Mouse (Mus musculus) small intestine, adult 2 months (tissue): Measurements from ENCODE around the gene 1700003E16Rik. TPM values are rescaled to one million over a fixed set of nuclear protein-coding genes. Genes with fewer than 3 reads are reported as not detected.
"Not testable (repeated sequence)": the region's sequence is repeated elsewhere in the genome, so short reads cannot be mapped to it uniquely, and the experiment has no call there.

Experiments used
- H3K27ac ChIP-seq: fragments of 200-500 bp; 2 replicates; pipeline ENCODE4 v1.5.1; 2012; ENCODE audit warnings: low read depth, low read length, control low read depth, inconsistent platforms; ENCODE audit not compliant: insufficient read depth
- H3K27me3 ChIP-seq: fragments of 200-500 bp; 2 replicates; pipeline ENCODE4 v1.6.1; 2012; ENCODE audit warnings: mild to moderate bottlenecking, moderate library complexity, low read length, inconsistent platforms; ENCODE audit not compliant: control insufficient read depth, insufficient read depth
- H3K36me3 ChIP-seq: fragments of 200-500 bp; 2 replicates; pipeline ENCODE4 v1.6.1; 2012; ENCODE audit warnings: mild to moderate bottlenecking, low read length, control low read depth, inconsistent platforms; ENCODE audit not compliant: control insufficient read depth, insufficient read depth
- H3K4me1 ChIP-seq: fragments of 200-500 bp; 2 replicates; pipeline ENCODE4 v1.6.1; 2012; ENCODE audit warnings: low read length, inconsistent platforms, mixed read lengths; ENCODE audit not compliant: control insufficient read depth, insufficient read depth, insufficient read length
- H3K4me3 ChIP-seq: fragments of 200-500 bp; 2 replicates; pipeline ENCODE4 v1.5.1; 2012; ENCODE audit warnings: low read depth, mild to moderate bottlenecking, control low read depth, inconsistent platforms, low read length, moderate library complexity
- CTCF ChIP-seq: fragments of 200-500 bp; IDR thresholded peaks from 2 replicates; pipeline ENCODE4 v1.5.1; 2012; ENCODE audit warnings: low read depth, mild to moderate bottlenecking, control low read depth, inconsistent platforms, low read length, moderate library complexity, mixed read lengths; ENCODE audit not compliant: insufficient replicate concordance, insufficient read length; ENCODE audit errors: extremely low read depth
- POLR2A ChIP-seq: fragments of 200-500 bp; IDR thresholded peaks from 2 replicates; pipeline ENCODE4 v1.6.1; 2012; ENCODE audit warnings: low read depth, mild to moderate bottlenecking, control low read depth, inconsistent platforms, low read length, moderate library complexity
- WGBS: fragments of 180-500 bp; shearing (Covaris S2); methylation state at CpG from one replicate; pipeline ENCODE4 v1.1.7; 2018; 5-methylcytosine and 5-hydroxymethylcytosine counted together
- polyA plus RNA-seq: library from polyadenylated mRNA; depleted of rRNA; stranded (reverse); fragments of >200 nt; gene quantifications from 2 replicates; pipeline ENCODE4 v1.2.3, GENCODE M21; 2012

1700003E16Rik gene
- polyA plus RNA-seq, 1 experiment, result 0.09 TPM

GRCm38 (mm10) chr6:83145805-83146204 lies 10.4 kb upstream of the 1700003E16Rik start:
- Histone ChIP-seq H3K4me3 (no peak overlapping the region), H3K4me1 (0 out of 2 replicates have a peak, but pooled peaks cover 3% of the 10 kb centered on the region), H3K27ac (no peak overlapping the region), H3K36me3 (peaks cover 22% of the 10 kb centered on the region; the same call in 1 of the 2 replicates), H3K27me3 (no peaks in the 10 kb centered on the region)
- TF ChIP-seq POLR2A (no peak), CTCF (no peak)
- 86% methylated on average over 9 of the region's 9 CpGs for WGBS

GRCm38 (mm10) chr6:83147280-83147679 lies 8.9 kb upstream of the 1700003E16Rik start:
- no peak overlapping the region for H3K4me3 ChIP-seq
- H3K27me3 ChIP-seq, result no peaks in the 10 kb centered on the region
- no peak for TF ChIP-seq CTCF
- no peak for TF ChIP-seq POLR2A
- H3K27ac ChIP-seq, result no peak overlapping the region
- WGBS, result 70% methylated on average over 7 of the region's 7 CpGs
- H3K36me3 ChIP-seq, result peaks cover 23% of the 10 kb centered on the region; the same call in 1 of the 2 replicates
- H3K4me1 ChIP-seq, result 0 out of 2 replicates have a peak, but pooled peaks cover 3% of the 10 kb centered on the region

- no peak overlapping the region for H3K4me3 ChIP-seq
- no peak overlapping the region for H3K27ac ChIP-seq
- peaks cover 9% of the 10 kb centered on the region; the same call in 1 of the 2 replicates for H3K4me1 ChIP-seq
- H3K36me3 ChIP-seq, result peaks cover 23% of the 10 kb centered on the region; the same call in 1 of the 2 replicates
- H3K27me3 ChIP-seq, result no peaks in the 10 kb centered on the region
- TF ChIP-seq CTCF (no peak), POLR2A (no peak)
- 74% methylated on average over 8 of the region's 8 CpGs for WGBS
Measured at GRCm38 (mm10) chr6:83151721-83152120, 4.5 kb upstream of the 1700003E16Rik start.

- TF ChIP-seq CTCF, result no peak
- TF ChIP-seq POLR2A, result no peak
- 74% methylated on average over 12 of the region's 12 CpGs for WGBS
- H3K4me3 ChIP-seq, result no peak overlapping the region
- H3K27ac ChIP-seq, result no peak overlapping the region
- H3K36me3 ChIP-seq, result peaks cover 11% of the 10 kb centered on the region; the same call in 1 of the 2 replicates
- H3K27me3 ChIP-seq, result no peaks in the 10 kb centered on the region
- peaks cover 9% of the 10 kb centered on the region; the same call in 1 of the 2 replicates for H3K4me1 ChIP-seq
Measured at GRCm38 (mm10) chr6:83153038-83153437, 3.2 kb upstream of the 1700003E16Rik start.

GRCm38 (mm10) chr6:83153485-83153884 lies 2.7 kb upstream of the 1700003E16Rik start:
- no peak overlapping the region for H3K4me3 ChIP-seq
- WGBS, result 44% methylated on average over 5 of the region's 5 CpGs
- TF ChIP-seq POLR2A, result no peak
- no peak for TF ChIP-seq CTCF
- no peak overlapping the region for H3K27ac ChIP-seq
- H3K36me3 ChIP-seq, result peaks cover 8% of the 10 kb centered on the region; the same call in 1 of the 2 replicates
- peaks cover 9% of the 10 kb centered on the region; the same call in 1 of the 2 replicates for H3K4me1 ChIP-seq
- no peaks in the 10 kb centered on the region for H3K27me3 ChIP-seq

GRCm38 (mm10) chr6:83155552-83156238 lies 509 bp upstream of the 1700003E16Rik start:
- no peak for TF ChIP-seq POLR2A
- no peak for TF ChIP-seq CTCF
- no peaks in the 10 kb centered on the region for H3K27me3 ChIP-seq
- peaks cover 9% of the 10 kb centered on the region; the same call in 1 of the 2 replicates for H3K4me1 ChIP-seq
- peak overlapping the region; percentile 69 for H3K4me3 ChIP-seq
- WGBS, result 9% methylated on average over 23 of the region's 23 CpGs
- H3K27ac ChIP-seq, result no peak overlapping the region
- H3K36me3 ChIP-seq, result peaks cover 1% of the 10 kb centered on the region; the same call in 1 of the 2 replicates

- H3K27me3 ChIP-seq, H3K4me3 ChIP-seq, H3K36me3 ChIP-seq, H3K27ac ChIP-seq, H3K4me1 ChIP-seq: not testable (repeated sequence)
- WGBS, result 14% methylated on average over 3 of the region's 3 CpGs
Measured at GRCm38 (mm10) chr6:83159456-83159855, 3.3 kb downstream of the 1700003E16Rik start.

- Histone ChIP-seq H3K4me1 (peaks cover 7% of the 10 kb centered on the region), H3K36me3 (no peaks in the 10 kb centered on the region), H3K4me3 (peak overlapping the region; percentile 65), H3K27ac (no peak overlapping the region), H3K27me3 (no peaks in the 10 kb centered on the region)
- no peak for TF ChIP-seq POLR2A
- no peak for TF ChIP-seq CTCF
- WGBS, result 21% methylated on average over 19 of the region's 19 CpGs
Measured at GRCm38 (mm10) chr6:83161442-83161841, 5.2 kb downstream of the 1700003E16Rik start.
